Mouse (Mus musculus) lung, adult 10 weeks (tissue): Measurements from ENCODE around the gene Eva1c. TPM values are rescaled to one million over a fixed set of nuclear protein-coding genes. Genes with fewer than 3 reads are reported as not detected.

Source experiments
- polyA plus RNA-seq: library from polyadenylated mRNA; stranded (reverse); fragments of 350-450 nt; fragmentation: Illumina TruSeq; extraction: RNeasy Lipid Tissue Mini Kit (QIAGEN cat#74804); gene quantifications from one replicate; pipeline ENCODE4 v1.2.3, GENCODE M21; 2014; ENCODE audit warnings: low read depth, low replicate concordance; ENCODE audit not compliant: insufficient read depth

Gene Eva1c
- 11.4 TPM for polyA plus RNA-seq

GRCm38 (mm10) chr16:90826457-90826856, at the start of gene Eva1c:
TSS of gene Eva1c (plus strand) at chr16:90826719.

GRCm38 (mm10) chr16:90809975-90810715, 16.4 kb upstream of the Eva1c start, which contains the start of gene Urb1:
TSS of gene Urb1 (minus strand) at chr16:90810413.

GRCm38 (mm10) chr16:90934687-90935328, 108.3 kb downstream of the Eva1c start, which contains the start of gene Cfap298:
TSS of gene Cfap298 (minus strand) at chr16:90935114.

Other genes starting within 250 kb of the Eva1c start
- gene Mis18a, start 99.3 kb upstream of the Eva1c start, polyA plus RNA-seq = 16.3 TPM
- gene Mrap, start 88.5 kb upstream of the Eva1c start, polyA plus RNA-seq = 8.2 TPM
- 1.7 TPM for gene Urb1, start 16.3 kb upstream of the Eva1c start, polyA plus RNA-seq
- gene Cfap298, start 108.4 kb downstream of the Eva1c start, polyA plus RNA-seq = 33.1 TPM
- 13.7 TPM for gene Synj1, start 184.6 kb downstream of the Eva1c start, polyA plus RNA-seq
- 17.2 TPM for gene Paxbp1, start 217.8 kb downstream of the Eva1c start, polyA plus RNA-seq